Mouse (Mus musculus) ES-Bruce4 (cell line): Measurements from ENCODE around the gene Lrba.

ENCODE experiments used
- CTCF ChIP-seq: IDR thresholded peaks from one replicate; pipeline ENCODE4 v1.8.1; 2011; ENCODE audit warnings: low read depth, low read length
- EP300 ChIP-seq: IDR thresholded peaks from 2 replicates; pipeline ENCODE4 v1.6.1; 2011; ENCODE audit warnings: low read depth, low read length; ENCODE audit not compliant: insufficient read depth
- POLR2A ChIP-seq: IDR thresholded peaks from one replicate; pipeline ENCODE4 v1.8.1; 2011; ENCODE audit warnings: low read length; ENCODE audit not compliant: insufficient read depth

DNA sequence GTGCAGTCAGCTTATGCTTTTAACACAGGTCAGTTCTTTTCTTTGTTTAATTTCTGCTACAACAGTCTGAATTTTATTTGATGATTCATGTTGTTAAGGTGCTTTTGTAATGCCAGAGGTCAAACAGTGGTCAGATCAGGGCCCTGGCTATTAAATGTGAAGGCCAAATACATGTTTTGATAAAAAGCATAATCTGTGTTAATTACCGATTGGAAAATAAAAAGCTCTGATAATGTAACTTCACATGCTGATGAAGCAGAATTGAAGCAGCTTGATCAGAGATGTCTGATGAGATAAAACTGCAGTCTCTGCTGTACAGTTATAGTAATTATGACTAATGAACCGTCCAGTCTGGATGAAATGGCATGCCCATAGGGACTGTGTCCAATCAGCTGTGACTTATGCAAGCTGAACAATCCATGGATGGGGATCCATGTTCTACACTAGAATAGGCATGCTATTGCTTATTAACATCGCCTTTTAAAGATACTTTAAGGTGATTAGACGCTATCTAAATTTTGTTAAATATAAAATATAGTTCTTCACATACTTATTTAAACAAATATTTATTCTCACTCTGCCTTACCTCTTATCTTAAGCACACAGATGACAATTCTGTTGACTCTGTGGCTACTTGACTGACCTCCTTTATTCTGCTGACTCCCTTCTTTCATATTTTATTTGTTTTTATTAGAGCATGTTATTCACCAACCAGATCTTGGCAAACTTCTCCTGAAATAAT, 336.0 kb downstream of the Lrba start:
- TF ChIP-seq POLR2A = no peak
- TF ChIP-seq CTCF = no peak
- no peak for TF ChIP-seq EP300
